Mouse (Mus musculus): ENCODE data around the gene Sec1.

DNA sequence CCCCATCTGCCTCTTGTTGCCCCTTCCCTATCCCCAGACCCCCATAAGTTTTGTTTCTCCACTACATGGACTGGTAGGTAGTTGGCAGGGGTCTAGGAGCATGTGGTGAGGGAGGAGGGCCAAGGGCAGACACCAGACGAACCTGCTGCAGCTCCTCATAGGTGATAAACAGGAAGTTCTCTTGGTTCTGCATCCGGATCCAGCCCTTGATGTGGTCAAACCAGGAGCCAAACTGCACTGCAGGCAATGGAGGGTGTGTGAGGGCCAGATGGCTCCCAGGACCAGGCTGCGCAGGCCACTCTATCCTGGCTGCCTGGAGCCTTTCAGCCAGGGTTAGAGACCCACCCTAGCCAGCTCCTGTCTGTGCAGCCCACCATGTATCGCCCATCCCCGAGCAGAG is 39.3 kb upstream of the Sec1 start:
- no peak for TF ChIP-seq POLR2A (IDR thresholded peaks at IDR 0.05; ENCODE audit: borderline replicate concordance, extremely low read depth, low read depth, low read length)
- TF ChIP-seq CTCF (IDR thresholded peaks at IDR 0.05; ENCODE audit: insufficient read depth, low read length), result no peak

All from lung, adult 2 months (tissue).